Mouse (Mus musculus) bone marrow, adult 2 months (tissue): ENCODE results near the gene Slit3. TPM values are rescaled to one million over a fixed set of nuclear protein-coding genes. Genes with fewer than 3 reads are reported as not detected.

Experiments
- H3K27ac ChIP-seq: fragments of 200-500 bp; 2 replicates; pipeline ENCODE4 v1.5.1; 2012; ENCODE audit warnings: low read depth, mild to moderate bottlenecking, control low read depth, inconsistent platforms, low read length; ENCODE audit not compliant: control insufficient read depth, poor library complexity, insufficient read depth
- H3K4me1 ChIP-seq: fragments of 200-500 bp; 2 replicates; pipeline ENCODE4 v1.6.1; 2011; ENCODE audit warnings: low read length; ENCODE audit not compliant: control insufficient read depth, insufficient read depth
- H3K4me3 ChIP-seq: fragments of 200-500 bp; replicated peaks from 2 replicates; pipeline ENCODE3; 2011; ENCODE audit warnings: mild to moderate bottlenecking, low read depth, low read length, control low read depth; ENCODE audit not compliant: control insufficient read depth
- CTCF ChIP-seq: fragments of 200-500 bp; IDR thresholded peaks from 2 replicates; pipeline ENCODE4 v1.5.1; 2011; ENCODE audit warnings: low read length, control low read depth; ENCODE audit not compliant: control insufficient read depth, insufficient read depth
- POLR2A ChIP-seq: fragments of 200-500 bp; IDR thresholded peaks from 2 replicates; pipeline ENCODE4 v1.6.1; 2011; ENCODE audit warnings: low read depth, mild to moderate bottlenecking, control low read depth, low read length, borderline replicate concordance; ENCODE audit not compliant: control insufficient read depth
- WGBS: fragments of 180-500 bp; shearing (Covaris S2); methylation state at CpG from one replicate; pipeline ENCODE4 v1.1.7; 2018; 5-methylcytosine and 5-hydroxymethylcytosine counted together
- polyA plus RNA-seq: library from polyadenylated mRNA; stranded (reverse); fragments of >200 nt; gene quantifications from 2 replicates; pipeline ENCODE4 v1.2.4, GENCODE M21; 2011; ENCODE audit warnings: low replicate concordance; ENCODE audit not compliant: missing spikeins, insufficient read depth, insufficient read length

Gene Slit3
- polyA plus RNA-seq, 1 experiment: 2.0 TPM

GRCm38 (mm10) chr11:35372410-35372809 lies 251.4 kb downstream of the Slit3 start:
- Histone ChIP-seq H3K4me1 (no peaks in the 10 kb centered on the region), H3K4me3 (no peak overlapping the region), H3K27ac (no peak overlapping the region)
- no peak for TF ChIP-seq POLR2A
- no peak for TF ChIP-seq CTCF
- WGBS: 79% methylated on average over 3 of the region's 3 CpGs

DNA sequence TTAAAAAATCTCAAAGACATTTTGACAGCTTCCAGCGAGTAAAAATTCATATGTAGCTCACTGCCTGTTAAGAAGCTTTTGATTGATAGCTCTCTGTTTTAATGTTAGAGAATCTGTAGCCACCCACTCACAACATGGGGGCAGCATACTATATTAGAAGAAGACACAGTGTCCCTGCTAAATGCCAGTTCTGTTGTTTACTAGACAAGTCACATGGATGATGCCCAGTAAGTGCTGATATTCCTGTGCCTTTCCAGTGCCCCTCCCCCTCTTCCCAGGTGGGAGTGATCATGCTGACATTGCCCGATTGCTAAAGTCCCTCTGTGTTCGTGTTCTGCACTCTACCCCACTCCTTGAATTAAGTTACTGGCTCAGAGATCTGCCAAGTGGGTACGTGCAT lies 254.0 kb downstream of the Slit3 start:
- WGBS: 68% methylated on average over 4 of the region's 4 CpGs
- TF ChIP-seq POLR2A (no peak), CTCF (no peak)
- no peak overlapping the region for H3K4me3 ChIP-seq
- no peaks in the 10 kb centered on the region for H3K4me1 ChIP-seq
- H3K27ac ChIP-seq: no peak overlapping the region

- TF ChIP-seq CTCF: no peak
- no peak for TF ChIP-seq POLR2A
- H3K4me1 ChIP-seq: no peaks in the 10 kb centered on the region
These were observed 257.8 kb downstream of the Slit3 start for GRCm38 (mm10) chr11:35378802-35379201.

GRCm38 (mm10) chr11:35379407-35379806 lies 258.4 kb downstream of the Slit3 start:
- H3K4me1 ChIP-seq: no peaks in the 10 kb centered on the region
- H3K27ac ChIP-seq: no peak overlapping the region
- WGBS: 74% methylated on average over 7 of the region's 7 CpGs
- TF ChIP-seq CTCF (no peak), POLR2A (no peak)
- no peak overlapping the region for H3K4me3 ChIP-seq

More at GRCm38 (mm10) chr11:35378802-35379201, 257.8 kb downstream of the Slit3 start:
- WGBS: 75% methylated on average over 7 of the region's 7 CpGs
- Histone ChIP-seq H3K4me3 (no peak overlapping the region), H3K27ac (no peak overlapping the region)

DNA sequence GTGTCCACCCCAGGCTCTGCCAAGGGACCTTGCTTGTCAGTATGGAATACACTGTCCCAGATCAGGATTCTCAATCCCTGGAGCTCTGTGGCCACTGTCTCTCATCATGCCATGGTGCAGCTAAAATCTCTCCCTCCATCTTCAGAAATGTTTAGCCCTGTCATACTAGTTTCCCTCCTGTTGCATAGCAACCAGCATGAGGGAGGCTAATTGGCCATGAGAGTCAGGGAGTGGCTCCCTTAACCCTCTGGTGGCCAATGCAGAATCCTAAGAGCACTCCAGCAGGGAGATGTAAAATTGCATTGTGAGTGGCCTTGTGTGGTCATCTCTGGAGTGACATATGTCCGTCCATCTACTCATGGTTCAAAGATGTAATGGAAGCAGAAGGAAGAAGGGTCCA lies 259.7 kb downstream of the Slit3 start:
- TF ChIP-seq CTCF (no peak), POLR2A (no peak)
- Histone ChIP-seq H3K4me3 (no peak overlapping the region), H3K4me1 (no peaks in the 10 kb centered on the region), H3K27ac (no peak overlapping the region)
- WGBS: 77% methylated on average over 1 of the region's 1 CpGs

GRCm38 (mm10) chr11:35385444-35385843 lies 264.4 kb downstream of the Slit3 start:
- WGBS: 37% methylated on average over 3 of the region's 3 CpGs
- no peak for TF ChIP-seq POLR2A
- no peak for TF ChIP-seq CTCF
- Histone ChIP-seq H3K4me1 (no peaks in the 10 kb centered on the region), H3K4me3 (no peak overlapping the region), H3K27ac (no peak overlapping the region)

DNA sequence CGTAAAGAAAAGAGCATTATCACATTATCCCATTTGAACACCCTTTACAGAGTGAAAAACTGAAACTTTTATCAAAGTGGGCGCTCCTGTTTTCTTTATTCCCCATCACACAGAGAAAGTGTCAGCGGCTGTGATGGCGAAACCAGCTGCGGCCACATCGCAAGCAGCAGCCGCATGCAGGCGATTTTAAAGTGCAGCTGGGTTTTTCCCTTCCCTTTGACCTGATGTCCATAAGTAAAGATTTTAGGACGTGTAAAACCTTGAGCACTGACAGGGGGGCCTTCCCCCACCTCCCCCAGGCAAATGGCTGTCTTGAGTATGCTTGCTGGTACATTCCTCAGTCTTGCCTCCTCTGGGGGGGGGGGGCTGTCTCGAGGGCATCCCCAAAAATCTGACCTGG lies 266.8 kb downstream of the Slit3 start:
- Histone ChIP-seq H3K4me3 (no peak overlapping the region), H3K27ac (no peak overlapping the region), H3K4me1 (no peaks in the 10 kb centered on the region)
- 83% methylated on average over 10 of the region's 10 CpGs for WGBS
- TF ChIP-seq POLR2A (no peak), CTCF (no peak)

GRCm38 (mm10) chr11:35388471-35388870 lies 267.4 kb downstream of the Slit3 start:
- whole genome bisulfite sequencing: 77% methylated on average over 12 of the region's 12 CpGs
- TF ChIP-seq CTCF: no peak
- TF ChIP-seq POLR2A: no peak
- no peak overlapping the region for H3K27ac ChIP-seq
- H3K4me1 ChIP-seq: no peaks in the 10 kb centered on the region
- no peak overlapping the region for H3K4me3 ChIP-seq

GRCm38 (mm10) chr11:35389341-35389740 lies 268.3 kb downstream of the Slit3 start:
- Histone ChIP-seq H3K4me1 (no peaks in the 10 kb centered on the region), H3K27ac (no peak overlapping the region), H3K4me3 (no peak overlapping the region)
- no peak for TF ChIP-seq POLR2A
- no peak for TF ChIP-seq CTCF
- 80% methylated on average over 7 of the region's 7 CpGs for WGBS
